Mouse (Mus musculus) central nervous system, embryonic 18 days (tissue): ENCODE results near the gene Alg9. TPM values are rescaled to one million over a fixed set of nuclear protein-coding genes. Genes with fewer than 3 reads are reported as not detected.

Source experiments
- polyA plus RNA-seq: library from polyadenylated mRNA; depleted of rRNA; stranded (reverse); fragments of >200 nt; gene quantifications from 2 replicates; pipeline ENCODE4 v1.2.3, GENCODE M21; 2012; rRNA removed

Alg9 gene
- 51.7 and 53.4 TPM in 2 replicates for polyA plus RNA-seq

DNA sequence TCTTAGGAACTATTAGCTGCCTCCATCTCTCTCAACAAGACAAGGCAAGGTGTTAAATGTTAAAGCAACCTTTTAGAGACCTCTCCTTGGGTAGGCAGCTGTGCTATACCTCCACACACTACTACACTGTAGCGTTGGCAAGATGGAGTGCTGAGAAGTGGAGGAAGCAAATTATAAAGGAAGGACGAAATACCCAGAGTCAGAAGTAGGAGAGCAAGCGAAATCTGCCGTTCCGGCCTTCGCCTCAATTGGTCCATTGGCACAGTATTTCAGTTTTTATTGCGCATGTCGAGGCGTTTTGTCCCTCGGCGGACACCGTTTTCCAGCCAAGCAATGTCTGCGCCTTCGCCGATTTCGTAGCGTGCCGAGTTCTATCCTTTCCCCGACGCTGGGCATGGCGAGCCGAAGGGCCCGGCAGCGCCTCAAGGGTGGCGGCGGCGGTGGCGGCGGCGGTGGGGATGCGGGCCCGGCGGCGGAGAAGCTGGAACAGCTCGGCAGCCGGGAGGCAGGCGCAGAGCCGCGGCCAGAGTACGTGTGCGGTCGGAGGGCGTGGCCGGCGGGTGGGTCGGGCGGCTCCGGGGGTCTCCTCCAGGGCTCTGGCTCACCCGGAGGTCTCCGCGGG lies at the start of gene Alg9, which contains the start of gene 1110032A03Rik:
Gene Alg9 (plus strand): TSS at position 29 of the 622 bp plus-strand sequence.
Gene 1110032A03Rik (minus strand): TSS at position 530 of the 622 bp plus-strand sequence.

DNA sequence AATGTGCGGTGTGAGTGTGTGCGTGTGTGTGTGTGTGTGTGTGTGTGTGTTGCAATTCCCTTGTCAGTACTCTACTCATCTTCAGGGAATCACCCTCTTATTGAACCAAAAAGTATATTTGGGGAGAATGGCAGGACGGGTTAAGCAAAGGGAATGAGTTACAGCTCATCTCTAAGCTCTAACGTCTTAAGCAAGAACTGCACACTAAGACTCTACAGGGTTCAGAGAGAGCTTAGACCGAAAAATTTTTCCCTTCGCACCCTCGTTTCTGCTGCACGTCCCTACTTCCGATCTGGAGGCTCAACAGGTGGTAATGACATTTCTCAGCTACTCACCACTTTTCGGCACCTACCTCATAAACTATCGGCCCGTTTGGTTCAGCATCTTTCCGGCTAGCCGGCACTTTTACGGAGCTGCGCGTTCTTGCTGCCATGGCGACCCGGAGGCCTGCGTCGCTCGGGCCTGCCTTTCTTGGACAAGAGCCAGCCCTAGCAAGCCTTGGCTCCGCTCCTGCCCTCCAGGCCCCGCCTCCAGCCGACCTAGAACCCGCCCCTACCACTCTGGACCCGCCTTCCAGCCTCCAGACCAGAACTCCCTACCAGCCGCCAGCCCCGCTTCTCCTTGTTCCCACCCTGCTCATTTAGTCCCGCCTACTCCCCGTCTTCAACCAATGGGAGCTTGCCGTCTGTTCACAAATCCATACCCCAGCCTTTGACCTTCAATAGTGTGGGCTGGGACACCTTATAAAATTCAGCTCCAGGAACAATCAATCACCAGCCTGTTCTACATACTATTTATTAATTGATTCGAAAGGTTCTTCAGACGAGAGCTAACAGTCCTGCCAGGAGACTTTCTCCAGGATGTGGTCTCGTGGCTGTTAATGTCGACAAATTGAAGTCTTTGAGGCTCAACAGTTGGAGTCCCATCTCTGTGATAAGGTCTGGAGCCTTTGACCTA lies 35.6 kb upstream of the Alg9 start, which contains the start of gene Dixdc1:
Gene Dixdc1 (minus strand): TSS at position 604 of the 957 bp plus-strand sequence.

GRCm38 (mm10) chr9:50746214-50746677 lies 28.6 kb upstream of the Alg9 start, which contains the start of gene 2310030G06Rik:
2310030G06Rik (minus strand) TSS chr9:50746536.

DNA sequence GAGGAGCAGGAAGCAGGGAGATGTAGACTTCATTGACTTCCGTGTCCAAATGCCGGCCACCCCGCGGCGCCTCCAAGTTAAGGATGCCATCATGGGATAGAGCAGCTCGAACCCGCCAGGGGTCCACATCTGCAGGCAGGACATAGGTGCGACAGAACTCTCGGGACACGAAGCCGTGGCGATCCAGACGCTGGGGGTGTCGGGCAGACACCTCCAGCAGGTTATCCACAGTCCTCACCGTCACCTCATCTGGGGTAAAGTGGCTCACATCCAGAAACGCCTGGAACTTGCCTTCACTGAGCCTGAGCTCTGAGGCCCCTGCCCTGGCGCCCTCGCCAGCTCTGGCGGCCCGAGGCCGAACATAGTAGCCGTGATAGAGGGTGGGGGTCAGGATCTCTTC lies 23.5 kb upstream of the Alg9 start, which contains the start of gene Cryab:
Gene Cryab (plus strand): TSS at position 3 of the 400 bp plus-strand sequence.

GRCm38 (mm10) chr9:50752054-50752602 lies 22.7 kb upstream of the Alg9 start, which contains the start of gene Hspb2:
Hspb2 (minus strand) TSS chr9:50752354.

GRCm38 (mm10) chr9:50768107-50769002 lies 6.5 kb upstream of the Alg9 start, which contains the start of gene Fdxacb1:
Fdxacb1 (plus strand) TSS chr9:50768236.

GRCm38 (mm10) chr9:50845081-50845480 lies 70.3 kb downstream of the Alg9 start, which contains the start of gene Ppp2r1b:
Ppp2r1b (plus strand) TSS chr9:50845301.

Other genes starting within 250 kb of the Alg9 start
- 76.7 and 86.3 TPM in 2 replicates for gene Pts, start 246.3 kb upstream of the Alg9 start, polyA plus RNA-seq
- gene Il18, start 220.2 kb upstream of the Alg9 start, polyA plus RNA-seq = 21.4 and 23.9 TPM in 2 replicates
- gene Bco2, start 219.8 kb upstream of the Alg9 start, polyA plus RNA-seq = 0.55 and 0.57 TPM in 2 replicates
- gene Tex12, start 213.7 kb upstream of the Alg9 start, polyA plus RNA-seq = not detected in 2 replicates
- gene Sdhd, start 171.2 kb upstream of the Alg9 start, polyA plus RNA-seq = 170 and 192 TPM in 2 replicates
- gene Timm8b, start 171.1 kb upstream of the Alg9 start, polyA plus RNA-seq = 424 and 466 TPM in 2 replicates
- 3.7 and 4.0 TPM in 2 replicates for gene Pih1d2, start 157.7 kb upstream of the Alg9 start, polyA plus RNA-seq
- 19.6 and 20.6 TPM in 2 replicates for gene Nkapd1, start 157.6 kb upstream of the Alg9 start, polyA plus RNA-seq
- 34.1 and 40.0 TPM in 2 replicates for gene Dlat, start 115.2 kb upstream of the Alg9 start, polyA plus RNA-seq
- 38.1 and 39.0 TPM in 2 replicates for gene Dixdc1, start 35.5 kb upstream of the Alg9 start, polyA plus RNA-seq
- gene 2310030G06Rik, start 28.5 kb upstream of the Alg9 start, polyA plus RNA-seq = 1.8 and 2.2 TPM in 2 replicates
- 16.1 and 19.3 TPM in 2 replicates for gene Cryab, start 23.7 kb upstream of the Alg9 start, polyA plus RNA-seq
- 1.3 and 4.1 TPM in 2 replicates for gene Hspb2, start 22.7 kb upstream of the Alg9 start, polyA plus RNA-seq
- 7.5 and 7.8 TPM in 2 replicates for gene Fdxacb1, start 6.8 kb upstream of the Alg9 start, polyA plus RNA-seq
- gene 1110032A03Rik, start 501 bp downstream of the Alg9 start, polyA plus RNA-seq = 45.9 and 48.9 TPM in 2 replicates
- gene Ppp2r1b, start 70.3 kb downstream of the Alg9 start, polyA plus RNA-seq = 29.6 and 31.7 TPM in 2 replicates
- 23.2 and 25.0 TPM in 2 replicates for gene Sik2, start 234.1 kb downstream of the Alg9 start, polyA plus RNA-seq